Mouse (Mus musculus) heart, postnatal 36 days (tissue): ENCODE measurements around the gene Thy1. TPM values are rescaled to one million over a fixed set of nuclear protein-coding genes. Genes with fewer than 3 reads are reported as not detected.

ENCODE experiments used
- total RNA-seq, 2 experiments: library from RNA; stranded (reverse); gene quantifications; 2 replicates each; pipeline ENCODE4 v1.2.3; 2021

The Thy1 gene
- total RNA-seq, 2 experiments from 2014 or later = 13.3 to 15.3 TPM

Other genes starting within 250 kb of the Thy1 start
- gene Usp2, start 23.6 kb downstream of the Thy1 start, total RNA-seq = 100 to 1,000 TPM; 137 to 198 TPM
- not detected for gene Mfrp, start 58.3 kb downstream of the Thy1 start, total RNA-seq
- gene C1qtnf5, start 63.9 kb downstream of the Thy1 start, total RNA-seq = 1 to 10 TPM; 8.4 to 8.9 TPM
- gene Gm49380, start 70.1 kb downstream of the Thy1 start, total RNA-seq = under 1 TPM in 1 of 2 experiments, not detected in 1; 0.14 TPM
- 1 to 10 TPM; 6.7 to 7.6 TPM for gene Rnf26, start 70.1 kb downstream of the Thy1 start, total RNA-seq
- gene Mcam, start 91.1 kb downstream of the Thy1 start, total RNA-seq = 10 to 100 TPM; 38.7 to 39.3 TPM
- gene Cbl, start 190.7 kb downstream of the Thy1 start, total RNA-seq = 10 to 100 TPM; 17.7 to 22.6 TPM
- gene Ccdc153, start 197.3 kb downstream of the Thy1 start, total RNA-seq = not detected
- gene Pdzd3, start 208.1 kb downstream of the Thy1 start, total RNA-seq = 1 to 10 TPM; 3.5 to 4.3 TPM
- 10 to 100 TPM; 19.6 to 24.5 TPM for gene Nlrx1, start 225.2 kb downstream of the Thy1 start, total RNA-seq
- gene Abcg4, start 245.2 kb downstream of the Thy1 start, total RNA-seq = under 1 TPM; 0.69 to 0.79 TPM